Mouse (Mus musculus) liver, postnatal 0 days (tissue): ENCODE results near the gene Fndc11.

Source experiments
- CTCF ChIP-seq: sonication (generic); IDR thresholded peaks from 2 replicates; pipeline ENCODE4 v1.5.1; 2016; ENCODE audit warnings: antibody characterized with exemption, low read depth
- EP300 ChIP-seq: IDR thresholded peaks from 2 replicates; pipeline ENCODE4 v1.6.1; 2016; ENCODE audit warnings: antibody characterized with exemption, low read depth, mild to moderate bottlenecking

DNA sequence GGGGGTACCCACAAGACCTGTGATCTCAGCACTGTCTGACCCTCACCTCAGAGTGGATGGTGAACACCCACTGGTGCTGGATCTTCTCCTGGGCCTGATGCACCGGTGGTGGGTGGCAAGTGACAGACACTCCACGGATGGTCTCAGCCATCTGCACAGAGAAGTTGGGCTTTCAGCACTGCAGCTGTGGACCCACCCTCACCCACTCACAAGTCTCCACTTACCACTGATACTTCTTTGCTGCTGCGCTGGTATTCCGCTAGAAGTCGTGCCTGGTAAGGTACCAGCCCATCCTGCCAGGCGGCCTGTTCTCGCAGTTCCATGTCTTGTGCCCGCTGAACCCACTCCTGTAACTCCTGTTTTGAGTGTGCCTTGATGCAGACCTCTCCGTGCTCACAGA, 19.4 kb downstream of the Fndc11 start:
- TF ChIP-seq EP300 = no peak
- TF ChIP-seq CTCF = no peak
